Mouse (Mus musculus) megakaryocyte-erythroid progenitor cell, adult 5-6 weeks (primary cell): ENCODE data around the gene Prss2. TPM values are rescaled to one million over a fixed set of nuclear protein-coding genes. Genes with fewer than 3 reads are reported as not detected.
"Not testable (repeated sequence)": the region's sequence is repeated elsewhere in the genome, so short reads cannot be mapped to it uniquely, and the experiment has no call there.

Experiments
- ATAC-seq: replicated peaks from 2 replicates; pipeline ENCODE4 v1.8.0; 2016; ENCODE audit warnings: mild to moderate bottlenecking, inconsistent platforms; ENCODE audit not compliant: severe bottlenecking, poor library complexity, low FRiP score, low TSS enrichment
- total RNA-seq, 2 experiments: library from RNA; stranded (forward) in 1 of 2; stranded (reverse) in 1 of 2; fragments of 200-1000, 215-1000 nt in 1 of 2; fragments of >200 nt in 1 of 2; fragmentation: Nextera tagmentation in 1 of 2; gene quantifications; 2 replicates each; pipeline ENCODE4 v1.2.3; 2014 to 2017

Gene Prss2
- not detected in 2 replicates for total RNA-seq (2014; fragmentation: Nextera tagmentation)
- not detected in 2 replicates for total RNA-seq (2017)

DNA sequence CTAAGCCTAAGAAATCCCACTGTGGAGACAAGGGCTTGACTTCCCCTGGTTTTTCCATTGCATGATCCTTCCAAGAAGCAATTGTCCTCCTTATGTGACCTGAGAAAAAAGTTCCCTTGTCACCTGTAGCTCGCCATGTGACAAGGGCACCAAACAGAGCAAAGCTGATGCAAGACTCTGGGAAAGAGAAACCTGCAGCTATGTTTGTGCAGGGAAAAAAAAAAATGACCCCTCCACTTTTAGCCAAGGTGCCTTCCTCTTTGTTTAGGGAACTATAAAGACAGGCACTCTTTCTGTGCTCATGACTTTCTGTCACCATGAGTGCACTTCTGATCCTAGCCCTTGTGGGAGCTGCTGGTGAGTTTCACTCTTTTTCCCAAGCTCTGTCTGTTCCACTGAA lies at the start of gene Prss2:
Gene Prss2, plus strand, starts transcription at position 301 of the 400 bp plus-strand sequence.
- no peak for ATAC-seq

DNA sequence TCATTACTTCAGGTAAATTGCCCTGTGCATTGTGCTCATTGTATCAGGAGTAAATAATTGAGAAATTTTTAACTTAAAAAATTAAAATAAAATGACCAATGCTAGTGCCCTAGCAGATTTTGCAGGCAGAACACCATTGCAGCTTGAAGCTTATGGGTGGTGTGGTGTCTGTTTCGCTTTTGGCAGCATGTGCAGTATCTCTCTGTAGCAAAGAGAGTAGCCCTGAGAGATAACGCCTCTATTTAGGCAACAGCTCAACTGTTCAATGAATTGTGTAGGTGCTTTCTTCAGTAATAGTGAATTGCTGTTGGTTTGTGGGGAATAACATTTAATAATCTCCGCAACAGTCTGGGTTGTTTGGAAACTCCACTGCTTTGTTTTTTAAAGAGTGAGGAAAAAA lies 22.2 kb upstream of the Prss2 start:
- ATAC-seq: peak; percentile 89; the same call in 1 of the 2 replicates

DNA sequence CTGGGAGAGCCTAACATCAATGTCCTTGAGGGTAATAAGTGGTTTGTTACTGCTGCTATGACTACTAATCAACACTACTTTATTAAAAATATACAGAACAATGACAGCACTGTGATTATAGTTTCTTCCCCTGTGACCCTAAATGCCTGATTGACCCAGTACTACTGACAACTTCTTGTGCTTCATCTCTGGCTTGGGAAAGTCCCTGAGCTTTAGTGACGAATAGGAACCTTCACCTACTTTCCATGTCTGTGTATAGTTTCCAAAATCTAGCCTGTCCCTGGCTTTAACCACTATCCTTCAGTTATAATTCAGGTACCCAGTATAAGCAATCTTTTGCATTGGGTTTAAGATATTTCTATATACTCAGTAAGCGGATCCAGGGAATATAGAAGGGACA lies 16.7 kb upstream of the Prss2 start:
- ATAC-seq: no peak

DNA sequence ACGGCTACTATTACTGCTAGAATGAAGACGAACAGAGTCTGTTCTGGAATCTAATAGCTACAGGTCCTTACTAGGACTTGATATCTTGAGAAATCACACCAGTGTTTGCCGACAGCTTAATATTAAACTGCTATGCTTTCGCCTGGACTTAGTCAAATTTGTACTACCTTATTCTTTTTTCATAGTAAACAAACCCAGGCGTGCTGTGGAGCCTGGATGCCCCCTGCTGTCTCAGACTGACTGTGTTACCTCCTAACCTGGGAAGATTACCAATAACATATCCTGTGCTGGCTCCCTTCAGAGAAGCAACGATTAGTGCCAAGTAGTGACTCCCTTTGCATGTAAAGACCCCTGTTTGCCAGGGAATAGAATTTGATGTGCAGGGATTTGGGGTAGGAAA lies 16.3 kb upstream of the Prss2 start:
- ATAC-seq: peak; percentile 65; the same call in 1 of the 2 replicates

DNA sequence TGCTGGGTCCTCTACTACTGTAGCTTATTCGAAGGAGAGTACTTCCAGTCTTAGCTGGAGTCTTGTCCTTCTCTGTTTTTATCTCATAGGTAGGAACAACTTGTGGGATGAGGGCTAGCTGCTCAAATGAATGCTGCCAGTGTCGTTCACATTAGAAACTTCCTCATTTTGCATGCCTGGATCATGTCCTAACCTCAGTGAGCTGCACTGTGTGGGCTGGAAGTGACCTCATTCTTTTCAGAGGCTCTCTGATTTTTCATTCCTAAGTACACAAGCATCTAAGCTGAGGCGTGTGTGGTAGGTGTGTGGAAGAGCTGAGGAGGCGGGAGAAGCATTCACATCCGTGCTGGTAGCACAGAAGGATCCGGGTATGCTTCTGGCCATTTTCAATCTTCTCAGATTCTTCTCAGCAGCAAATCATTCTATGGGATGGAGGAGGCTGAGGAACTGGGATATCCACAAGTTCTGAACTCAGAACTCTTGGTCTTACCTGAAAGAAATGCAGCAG lies 3.5 kb upstream of the Prss2 start:
- ATAC-seq: no peak

DNA sequence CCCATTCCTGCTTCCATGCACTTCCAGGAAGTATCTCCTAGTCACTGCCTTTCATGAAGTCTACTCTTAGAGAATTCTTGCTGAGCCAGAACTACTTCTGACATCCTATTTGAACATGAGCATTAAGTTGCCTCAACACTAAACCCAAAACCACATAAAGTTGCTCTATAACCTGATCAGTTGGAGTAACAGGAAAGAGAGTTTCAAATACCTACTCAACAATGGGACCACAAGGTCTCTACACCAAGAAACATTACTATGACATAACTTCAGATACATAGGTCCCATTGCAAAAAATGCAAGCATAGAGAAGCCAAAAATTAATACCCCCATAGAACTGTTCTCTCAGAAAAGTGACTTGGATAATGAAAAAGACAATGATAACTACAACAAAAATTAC lies 4.9 kb downstream of the Prss2 start:
- no peak for ATAC-seq

DNA sequence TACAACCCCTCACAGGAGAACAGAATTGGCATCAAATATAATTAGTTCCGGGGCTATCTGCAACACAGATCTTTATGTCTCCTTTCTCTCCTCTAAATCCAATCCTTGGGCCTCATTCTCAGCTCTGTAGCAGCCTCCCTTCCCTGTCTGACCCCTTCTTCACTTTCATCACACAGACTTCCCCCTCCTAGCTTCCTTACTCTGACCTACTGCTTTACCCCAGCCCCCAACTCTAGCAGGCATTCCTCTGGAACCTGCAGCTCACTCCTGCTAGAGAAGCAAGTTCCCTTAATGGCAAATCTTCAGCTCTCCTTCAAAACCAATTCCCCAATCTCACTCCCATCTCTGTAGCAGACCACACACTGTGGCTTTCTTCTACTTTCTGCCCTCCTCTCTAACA lies 5.8 kb downstream of the Prss2 start:
- no peak for ATAC-seq

DNA sequence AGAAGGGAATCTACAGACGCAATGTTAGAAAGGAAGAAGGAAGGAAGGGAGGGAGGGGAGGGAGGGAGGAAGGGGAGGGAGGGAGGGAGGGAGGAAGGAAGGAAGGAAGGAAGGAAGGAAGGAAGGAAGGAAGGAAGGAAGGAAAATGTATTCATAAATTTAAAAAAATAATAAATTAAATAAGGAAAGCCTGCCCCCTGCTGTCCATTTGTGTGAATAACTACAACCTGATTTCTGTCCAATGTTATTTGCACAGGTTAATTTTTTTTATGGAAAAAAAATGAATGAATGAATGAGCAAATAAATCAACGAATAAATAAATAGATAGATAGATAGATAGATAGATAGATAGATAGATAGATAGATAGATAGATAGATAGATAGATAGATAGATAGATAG lies 8.4 kb downstream of the Prss2 start:
- ATAC-seq: not testable (repeated sequence)

DNA sequence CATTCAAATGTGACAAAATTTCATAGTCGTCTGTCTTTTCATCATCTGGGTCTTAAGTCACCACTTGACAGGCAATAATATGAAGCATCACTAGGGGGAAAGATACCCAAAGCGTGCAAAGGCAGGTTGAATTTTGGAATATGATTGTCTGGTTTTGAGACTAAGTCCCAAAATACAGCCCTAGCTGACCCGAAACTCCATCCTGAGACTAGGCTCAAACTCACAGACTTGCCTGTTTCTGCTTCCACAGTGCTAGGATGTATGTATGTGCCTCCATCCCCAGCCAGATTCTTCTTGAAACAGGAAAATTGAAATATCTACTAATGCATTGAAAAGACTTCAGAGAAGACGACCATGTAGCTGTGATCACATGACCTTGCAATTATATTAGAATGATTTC lies 10.6 kb downstream of the Prss2 start:
- no peak for ATAC-seq

DNA sequence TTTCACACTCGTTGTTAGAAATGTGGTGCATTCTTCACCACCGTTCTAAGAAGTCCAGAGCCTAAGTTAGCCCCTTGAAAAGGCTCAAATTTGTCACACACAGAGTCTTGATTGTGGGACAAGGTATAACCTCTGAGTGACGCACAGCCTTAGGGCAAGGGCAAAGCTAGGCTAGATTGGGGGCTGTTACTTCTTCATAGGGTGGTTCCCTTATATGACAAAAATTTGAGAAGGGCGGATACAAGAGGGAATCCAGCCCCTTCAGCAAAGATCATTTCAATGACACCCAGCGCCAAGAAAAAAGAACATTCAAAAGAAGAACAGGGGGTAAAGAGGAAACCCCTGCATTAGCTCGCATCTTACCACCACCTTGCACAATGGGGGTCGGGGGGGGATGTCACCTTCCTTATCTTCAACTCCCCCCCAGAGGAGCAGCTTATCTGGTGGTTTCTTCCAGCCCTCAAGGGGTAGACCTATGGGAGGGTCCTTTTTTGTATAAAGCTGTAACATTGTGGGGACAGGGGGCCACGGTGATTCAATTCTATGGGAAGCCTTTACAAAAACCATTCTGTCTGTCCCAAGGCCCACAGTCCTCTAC lies 11.2 kb downstream of the Prss2 start:
- no peak for ATAC-seq

DNA sequence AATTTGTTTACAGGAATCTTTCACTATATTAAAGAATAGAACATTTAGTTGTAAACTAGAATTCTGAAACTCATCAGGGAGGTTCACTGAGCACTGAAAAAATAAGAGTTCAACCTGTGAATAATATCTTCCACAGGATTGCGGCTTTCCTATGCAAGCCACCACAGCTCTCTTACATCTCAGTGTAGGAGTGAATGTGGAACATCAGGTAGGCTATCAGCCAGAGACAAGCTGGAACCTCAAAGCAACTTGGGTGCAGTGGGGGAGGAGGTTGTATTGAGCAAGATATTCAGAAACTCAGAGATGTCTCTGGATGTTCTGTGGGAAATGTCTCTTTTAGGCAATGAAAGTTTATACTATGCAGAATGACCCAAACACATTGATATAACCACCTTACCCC lies 15.8 kb downstream of the Prss2 start:
- no peak for ATAC-seq

DNA sequence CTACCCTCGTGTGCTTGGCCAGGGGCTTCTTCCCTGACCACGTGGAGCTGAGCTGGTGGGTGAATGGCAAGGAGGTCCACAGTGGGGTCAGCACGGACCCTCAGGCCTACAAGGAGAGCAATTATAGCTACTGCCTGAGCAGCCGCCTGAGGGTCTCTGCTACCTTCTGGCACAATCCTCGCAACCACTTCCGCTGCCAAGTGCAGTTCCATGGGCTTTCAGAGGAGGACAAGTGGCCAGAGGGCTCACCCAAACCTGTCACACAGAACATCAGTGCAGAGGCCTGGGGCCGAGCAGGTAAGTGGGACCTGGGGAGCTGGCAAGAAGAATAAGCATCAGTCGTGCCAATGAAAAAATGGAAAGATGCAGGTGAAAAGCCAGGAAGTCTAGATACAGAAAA lies 16.7 kb downstream of the Prss2 start:
- ATAC-seq: not testable (repeated sequence)

DNA sequence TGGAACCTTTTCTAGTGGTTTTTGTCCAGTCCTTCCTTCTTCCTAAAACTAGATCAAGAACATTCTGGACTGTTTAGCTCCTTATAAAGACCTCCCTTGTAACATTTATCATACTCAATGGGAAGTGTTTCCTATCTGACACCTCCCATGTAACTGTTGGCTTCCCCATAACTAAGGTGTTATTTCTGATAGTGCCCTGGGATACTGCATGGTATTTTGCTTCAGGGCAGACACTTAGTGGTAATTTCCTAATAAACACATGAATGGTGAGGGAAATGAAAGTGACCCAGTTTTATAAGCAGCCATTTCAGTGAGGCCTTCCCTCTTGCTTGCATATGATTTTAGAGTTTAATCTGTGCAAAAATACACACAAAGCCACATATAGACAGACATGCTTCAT lies 19.2 kb downstream of the Prss2 start:
- ATAC-seq: peak; percentile 68

DNA sequence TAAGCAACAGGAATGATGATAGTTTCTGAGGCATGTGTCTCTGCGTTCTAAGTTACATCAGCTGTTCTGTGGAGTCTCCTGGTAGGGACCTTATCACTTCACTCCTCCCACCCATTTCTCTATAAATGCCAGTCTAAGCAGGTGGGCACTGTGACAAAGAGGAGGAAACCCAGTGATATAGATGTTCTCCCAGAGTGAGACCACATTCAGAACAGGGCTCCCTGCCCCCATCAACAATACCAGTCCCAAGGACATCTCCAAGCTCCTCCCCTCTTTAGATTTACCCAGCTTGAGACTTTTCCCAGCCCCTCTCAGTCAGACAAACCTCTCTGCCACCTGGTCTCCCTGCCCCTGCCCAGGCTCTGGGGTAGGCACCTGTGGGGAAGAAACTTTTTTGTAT lies 20.2 kb downstream of the Prss2 start:
- ATAC-seq: peak; percentile 77

DNA sequence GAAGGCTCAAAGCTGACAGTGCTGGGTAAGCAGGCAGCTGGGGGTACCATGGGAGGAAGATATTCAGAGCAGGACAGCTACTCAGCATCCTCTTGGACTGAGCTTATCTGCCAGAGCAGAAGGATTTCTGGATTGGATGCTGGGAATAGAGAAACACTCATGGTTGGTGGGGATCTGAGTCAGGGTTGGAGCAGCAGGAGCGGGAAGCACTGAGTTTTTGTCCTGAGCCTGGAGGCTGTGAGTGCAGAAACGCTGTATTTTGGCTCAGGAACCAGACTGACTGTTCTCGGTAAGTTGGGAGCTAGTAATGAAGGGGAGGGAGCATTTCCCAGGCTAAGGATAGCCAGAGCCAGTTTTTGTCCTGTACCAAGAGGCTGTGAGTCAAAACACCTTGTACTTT lies 21.4 kb downstream of the Prss2 start:
- no peak for ATAC-seq

DNA sequence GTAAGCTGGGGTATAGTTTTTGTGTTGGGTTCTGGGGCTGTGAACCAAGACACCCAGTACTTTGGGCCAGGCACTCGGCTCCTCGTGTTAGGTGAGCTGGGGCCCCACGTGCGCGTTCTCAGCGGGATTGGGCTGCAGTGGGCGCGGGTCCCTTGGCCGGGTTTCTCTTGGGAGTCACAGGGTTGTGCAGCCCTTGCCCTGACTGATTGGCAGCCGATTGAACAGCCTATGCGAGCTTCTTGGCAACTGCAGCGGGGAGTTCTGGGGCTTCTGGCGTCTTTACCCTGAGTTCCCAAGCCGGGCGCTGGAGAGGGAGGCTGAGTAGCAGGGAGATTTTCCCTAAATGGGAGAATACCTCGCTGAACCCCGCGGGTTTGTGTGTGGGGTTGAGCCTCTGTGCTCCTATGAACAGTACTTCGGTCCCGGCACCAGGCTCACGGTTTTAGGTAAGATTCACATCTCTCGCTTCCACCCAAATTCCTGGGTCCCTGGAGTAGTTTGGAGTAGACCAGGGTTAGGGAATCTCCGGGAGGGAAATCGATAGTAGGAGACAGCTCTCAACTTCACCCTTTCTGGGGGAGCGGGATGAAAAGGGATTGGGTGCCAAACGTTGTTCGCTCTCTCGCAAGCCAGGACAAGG lies 21.9 kb downstream of the Prss2 start:
- ATAC-seq: peak; percentile 10; the same call in 1 of the 2 replicates

DNA sequence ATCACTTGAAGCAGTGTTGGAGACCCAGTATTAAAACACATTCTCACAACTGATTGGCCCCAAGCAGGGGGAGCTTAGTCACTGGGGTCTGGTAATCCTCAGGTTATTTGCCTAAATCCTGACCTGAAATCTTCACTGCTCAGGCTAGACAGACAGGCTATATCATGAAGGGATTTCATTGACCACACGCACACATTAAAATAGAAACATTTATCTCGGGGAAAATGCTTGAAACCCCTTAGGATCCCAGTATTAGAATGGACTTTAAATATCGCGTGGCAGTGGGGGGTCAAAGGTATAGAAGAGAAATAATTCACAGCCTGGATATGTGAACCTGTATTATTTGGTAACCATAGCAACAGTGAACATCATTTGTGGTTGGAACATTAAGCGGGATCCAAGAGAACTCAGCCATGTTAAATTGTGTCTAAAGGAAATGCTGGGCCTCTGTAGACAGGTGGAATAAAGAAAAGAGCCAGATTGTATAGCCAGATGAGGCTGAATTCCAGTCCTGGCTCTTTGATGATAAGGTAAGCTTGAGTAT lies 22.9 kb downstream of the Prss2 start:
- peak; percentile 19; the same call in 1 of the 2 replicates for ATAC-seq

DNA sequence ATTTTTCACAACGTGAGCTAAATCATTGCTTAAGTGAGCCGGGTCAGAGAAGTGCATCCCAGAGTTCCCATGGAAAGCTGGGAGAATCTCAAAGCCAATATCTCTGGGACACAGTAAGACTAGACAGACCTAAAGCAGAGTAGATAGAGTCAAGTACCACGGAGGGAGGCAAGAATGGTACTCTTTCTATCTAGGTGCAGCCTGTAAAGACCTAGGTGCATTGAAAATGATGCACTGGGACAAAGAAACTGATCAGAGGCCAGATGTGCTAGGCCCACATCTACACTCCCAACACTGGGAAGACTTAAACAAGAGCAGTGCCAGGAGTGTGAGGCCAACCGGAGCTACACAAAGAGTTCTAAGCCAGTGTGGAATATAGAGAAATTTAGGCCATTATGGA lies 23.7 kb downstream of the Prss2 start:
- no peak for ATAC-seq

DNA sequence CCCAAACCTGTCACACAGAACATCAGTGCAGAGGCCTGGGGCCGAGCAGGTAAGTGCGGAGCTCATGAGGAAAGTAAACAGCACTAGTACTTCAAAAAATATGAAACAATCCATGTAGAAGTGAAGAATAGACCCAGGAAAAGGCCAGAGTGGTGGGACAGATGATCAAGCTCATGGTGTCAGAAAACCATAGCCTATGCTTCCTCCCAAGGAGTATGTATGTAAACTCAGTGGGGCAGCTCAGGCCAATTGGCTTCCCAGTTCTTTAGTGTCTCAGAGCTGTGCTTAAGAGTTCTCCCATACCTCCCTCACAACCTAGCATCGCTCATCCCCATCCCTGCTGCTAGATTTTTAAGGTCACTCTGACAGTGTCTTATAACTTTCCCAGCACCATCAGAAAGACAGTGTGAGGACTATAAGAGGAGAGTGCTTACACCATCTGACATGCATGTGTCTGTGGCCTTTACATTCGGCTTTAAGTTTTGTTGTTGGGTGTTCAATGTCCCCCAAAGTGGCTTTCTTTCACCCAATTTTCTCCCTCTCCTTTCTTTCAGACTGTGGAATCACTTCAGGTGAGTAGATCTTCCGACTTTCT lies 25.6 kb downstream of the Prss2 start:
- ATAC-seq: no peak

DNA sequence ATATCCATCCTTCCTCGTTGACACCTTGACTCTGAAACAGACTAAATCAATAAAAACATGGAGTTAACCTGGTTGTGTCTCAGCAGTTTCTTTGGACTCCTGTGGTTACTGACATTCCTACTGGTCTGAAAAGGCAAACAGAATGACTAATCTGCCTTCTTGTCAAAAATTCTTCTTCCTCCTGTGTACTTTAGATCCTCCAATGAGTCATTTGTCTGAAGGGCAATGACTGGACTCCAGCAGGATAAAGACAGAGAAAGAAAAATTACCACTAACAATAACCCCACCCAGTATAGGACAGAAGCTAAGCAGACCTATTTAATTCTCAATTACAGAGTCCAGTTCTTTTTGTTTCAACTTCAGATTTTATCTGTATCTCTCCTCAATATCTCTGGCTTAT lies 26.7 kb downstream of the Prss2 start:
- ATAC-seq: no peak
